Mouse (Mus musculus): ENCODE measurements around the gene Rasl11b. TPM values are rescaled to one million over a fixed set of nuclear protein-coding genes. Genes with fewer than 3 reads are reported as not detected.
A peak's percentile ranks its signal among the peaks of the same experiment; 100 is the strongest.

Gene Rasl11b
- polyA plus RNA-seq, 1 experiment from 2014 or later = 28.8 TPM

- H3K27ac ChIP-seq (ENCODE audit: low read depth, low read length) = no peak overlapping the region
- 37% methylated on average over 15 of the region's 15 CpGs for WGBS
- peak overlapping the region; percentile 22; the same call in 1 of the 2 replicates for H3K4me2 ChIP-seq (ENCODE audit: low read depth, low read length, severe bottlenecking)
- H3K36me3 ChIP-seq (ENCODE audit: control insufficient read depth, insufficient read depth, low read length) = no peaks in the 10 kb centered on the region
- H3K4me1 ChIP-seq (replicated peaks; ENCODE audit: control insufficient read depth, insufficient read depth, low read length) = no peaks in the 10 kb centered on the region
- ATAC-seq (replicated peaks; ENCODE audit: low FRiP score) (peak; percentile 39; the same call in 1 of the 2 replicates), DNase-seq (ENCODE audit: low spot score) (peak; percentile 69)
- H3K9ac ChIP-seq (ENCODE audit: low read length) = 0 out of 2 replicates have a peak overlapping the region, but pooled peaks have one; percentile 3
- no peaks in the 10 kb centered on the region for H3K9me3 ChIP-seq (ENCODE audit: control insufficient read depth, low read length)
- no peaks in the 10 kb centered on the region for H3K27me3 ChIP-seq (ENCODE audit: control insufficient read depth, insufficient read depth, low read length)
- H3K4me3 ChIP-seq (ENCODE audit: low read depth, low read length) = no peak overlapping the region
These were observed 33.7 kb upstream of the Rasl11b start for GRCm38 (mm10) chr5:74161297-74161926.

GRCm38 (mm10) chr5:74162013-74162412 lies 33.1 kb upstream of the Rasl11b start:
- WGBS = 53% methylated on average over 3 of the region's 3 CpGs

GRCm38 (mm10) chr5:74163141-74163540 lies 31.9 kb upstream of the Rasl11b start:
- WGBS = 90% methylated on average over 6 of the region's 6 CpGs
- Histone ChIP-seq H3K27me3 (ENCODE audit: control insufficient read depth, insufficient read depth, low read length) (no peaks in the 10 kb centered on the region), H3K4me2 (ENCODE audit: low read depth, low read length, severe bottlenecking) (no peak overlapping the region), H3K36me3 (ENCODE audit: control insufficient read depth, insufficient read depth, low read length) (no peaks in the 10 kb centered on the region), H3K4me1 (replicated peaks; ENCODE audit: control insufficient read depth, insufficient read depth, low read length) (no peaks in the 10 kb centered on the region), H3K9ac (ENCODE audit: low read length) (no peak overlapping the region), H3K4me3 (ENCODE audit: low read depth, low read length) (no peak overlapping the region), H3K27ac (ENCODE audit: low read depth, low read length) (no peak overlapping the region), H3K9me3 (ENCODE audit: control insufficient read depth, low read length) (no peaks in the 10 kb centered on the region)
- ATAC-seq (replicated peaks; ENCODE audit: low FRiP score) (no peak), DNase-seq (ENCODE audit: low spot score) (no peak)

More at GRCm38 (mm10) chr5:74162013-74162412, 33.1 kb upstream of the Rasl11b start:
- Histone ChIP-seq H3K4me1 (replicated peaks; ENCODE audit: control insufficient read depth, insufficient read depth, low read length) (no peaks in the 10 kb centered on the region), H3K36me3 (ENCODE audit: control insufficient read depth, insufficient read depth, low read length) (no peaks in the 10 kb centered on the region), H3K4me3 (ENCODE audit: low read depth, low read length) (no peak overlapping the region), H3K4me2 (ENCODE audit: low read depth, low read length, severe bottlenecking) (peak overlapping the region; percentile 22; the same call in 1 of the 2 replicates), H3K27me3 (ENCODE audit: control insufficient read depth, insufficient read depth, low read length) (no peaks in the 10 kb centered on the region), H3K9ac (ENCODE audit: low read length) (no peak overlapping the region), H3K27ac (ENCODE audit: low read depth, low read length) (no peak overlapping the region), H3K9me3 (ENCODE audit: control insufficient read depth, low read length) (no peaks in the 10 kb centered on the region)
- ATAC-seq (replicated peaks; ENCODE audit: low FRiP score) (no peak), DNase-seq (ENCODE audit: low spot score) (no peak)

GRCm38 (mm10) chr5:74164547-74164946 lies 30.5 kb upstream of the Rasl11b start:
- Histone ChIP-seq H3K36me3 (ENCODE audit: control insufficient read depth, insufficient read depth, low read length) (no peaks in the 10 kb centered on the region), H3K9ac (ENCODE audit: low read length) (no peak overlapping the region), H3K27ac (ENCODE audit: low read depth, low read length) (no peak overlapping the region), H3K4me1 (replicated peaks; ENCODE audit: control insufficient read depth, insufficient read depth, low read length) (no peaks in the 10 kb centered on the region), H3K4me2 (ENCODE audit: low read depth, low read length, severe bottlenecking) (no peak overlapping the region), H3K4me3 (ENCODE audit: low read depth, low read length) (no peak overlapping the region), H3K9me3 (ENCODE audit: control insufficient read depth, low read length) (no peaks in the 10 kb centered on the region), H3K27me3 (ENCODE audit: control insufficient read depth, insufficient read depth, low read length) (no peaks in the 10 kb centered on the region)
- WGBS = 89% methylated on average over 7 of the region's 7 CpGs
- ATAC-seq (replicated peaks; ENCODE audit: low FRiP score) (no peak), DNase-seq (ENCODE audit: low spot score) (no peak)

- DNase-seq (ENCODE audit: low spot score) = no peak
- H3K4me2 ChIP-seq (ENCODE audit: low read depth, low read length, severe bottlenecking) = no peak overlapping the region
- no peaks in the 10 kb centered on the region for H3K4me1 ChIP-seq (replicated peaks; ENCODE audit: control insufficient read depth, insufficient read depth, low read length)
- 87% methylated on average over 3 of the region's 3 CpGs for WGBS
- no peak overlapping the region for H3K9ac ChIP-seq (ENCODE audit: low read length)
- ATAC-seq (replicated peaks; ENCODE audit: low FRiP score) = no peak
- no peaks in the 10 kb centered on the region for H3K9me3 ChIP-seq (ENCODE audit: control insufficient read depth, low read length)
- H3K4me3 ChIP-seq (ENCODE audit: low read depth, low read length) = no peak overlapping the region
- H3K36me3 ChIP-seq (ENCODE audit: control insufficient read depth, insufficient read depth, low read length) = no peaks in the 10 kb centered on the region
- no peaks in the 10 kb centered on the region for H3K27me3 ChIP-seq (ENCODE audit: control insufficient read depth, insufficient read depth, low read length)
- H3K27ac ChIP-seq (ENCODE audit: low read depth, low read length) = no peak overlapping the region
These were observed 28.4 kb upstream of the Rasl11b start for GRCm38 (mm10) chr5:74166642-74167041.

GRCm38 (mm10) chr5:74168085-74168484 lies 27.0 kb upstream of the Rasl11b start:
- Histone ChIP-seq H3K9me3 (ENCODE audit: control insufficient read depth, low read length) (no peaks in the 10 kb centered on the region), H3K4me1 (replicated peaks; ENCODE audit: control insufficient read depth, insufficient read depth, low read length) (no peaks in the 10 kb centered on the region), H3K27ac (ENCODE audit: low read depth, low read length) (no peak overlapping the region), H3K36me3 (ENCODE audit: control insufficient read depth, insufficient read depth, low read length) (no peaks in the 10 kb centered on the region), H3K9ac (ENCODE audit: low read length) (no peak overlapping the region), H3K27me3 (ENCODE audit: control insufficient read depth, insufficient read depth, low read length) (no peaks in the 10 kb centered on the region), H3K4me3 (ENCODE audit: low read depth, low read length) (no peak overlapping the region), H3K4me2 (ENCODE audit: low read depth, low read length, severe bottlenecking) (no peak overlapping the region)
- DNase-seq (ENCODE audit: low spot score) (no peak), ATAC-seq (replicated peaks; ENCODE audit: low FRiP score) (no peak)
- 86% methylated on average over 3 of the region's 3 CpGs for WGBS

GRCm38 (mm10) chr5:74171768-74172167 lies 23.3 kb upstream of the Rasl11b start:
- H3K4me2 ChIP-seq (ENCODE audit: low read depth, low read length, severe bottlenecking) = no peak overlapping the region
- no peaks in the 10 kb centered on the region for H3K27me3 ChIP-seq (ENCODE audit: control insufficient read depth, insufficient read depth, low read length)
- no peak overlapping the region for H3K9ac ChIP-seq (ENCODE audit: low read length)
- ATAC-seq (replicated peaks; ENCODE audit: low FRiP score) = no peak
- H3K36me3 ChIP-seq (ENCODE audit: control insufficient read depth, insufficient read depth, low read length) = no peaks in the 10 kb centered on the region
- H3K4me3 ChIP-seq (ENCODE audit: low read depth, low read length) = no peak overlapping the region
- no peak overlapping the region for H3K27ac ChIP-seq (ENCODE audit: low read depth, low read length)
- 0 out of 2 replicates have a peak, but pooled peaks cover 4% of the 10 kb centered on the region for H3K4me1 ChIP-seq (replicated peaks; ENCODE audit: control insufficient read depth, insufficient read depth, low read length)
- no peaks in the 10 kb centered on the region for H3K9me3 ChIP-seq (ENCODE audit: control insufficient read depth, low read length)
- 69% methylated on average over 9 of the region's 9 CpGs for WGBS
- no peak for DNase-seq (ENCODE audit: low spot score)

- H3K9me3 ChIP-seq (ENCODE audit: control insufficient read depth, low read length) = no peaks in the 10 kb centered on the region
- ATAC-seq (replicated peaks; ENCODE audit: low FRiP score) (no peak), DNase-seq (ENCODE audit: low spot score) (no peak)
- WGBS = 64% methylated on average over 12 of the region's 12 CpGs
- 0 out of 2 replicates have a peak, but pooled peaks cover 4% of the 10 kb centered on the region for H3K4me1 ChIP-seq (replicated peaks; ENCODE audit: control insufficient read depth, insufficient read depth, low read length)
- no peak overlapping the region for H3K4me2 ChIP-seq (ENCODE audit: low read depth, low read length, severe bottlenecking)
- H3K4me3 ChIP-seq (ENCODE audit: low read depth, low read length) = no peak overlapping the region
- H3K27ac ChIP-seq (ENCODE audit: low read depth, low read length) = no peak overlapping the region
- H3K9ac ChIP-seq (ENCODE audit: low read length) = no peak overlapping the region
- H3K36me3 ChIP-seq (ENCODE audit: control insufficient read depth, insufficient read depth, low read length) = no peaks in the 10 kb centered on the region
- H3K27me3 ChIP-seq (ENCODE audit: control insufficient read depth, insufficient read depth, low read length) = no peaks in the 10 kb centered on the region
These were observed 22.9 kb upstream of the Rasl11b start for GRCm38 (mm10) chr5:74172208-74172607.
